Mouse (Mus musculus): ENCODE results near the gene Rsrp1.

DNA sequence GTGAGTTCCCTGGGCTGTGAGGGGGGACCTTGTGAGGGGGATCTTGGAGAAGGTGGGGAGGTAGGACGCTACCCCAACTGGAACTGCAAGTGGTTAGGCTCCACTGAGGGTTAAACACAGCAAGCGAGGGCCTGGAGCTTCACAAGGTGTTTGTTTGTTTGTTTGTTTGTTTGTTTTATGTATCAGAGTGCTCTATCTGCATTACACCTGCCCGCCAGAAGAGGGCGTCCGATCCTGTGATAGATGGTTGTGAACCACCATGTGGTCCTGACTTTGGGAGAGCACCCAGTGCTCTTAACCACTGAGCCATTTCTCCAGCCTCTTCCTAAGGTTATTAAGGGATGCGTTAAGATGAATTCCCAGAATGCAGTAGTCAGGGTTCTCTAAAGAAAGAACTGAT, 43.4 kb upstream of the Rsrp1 start:
- TF ChIP-seq POLR2A (IDR thresholded peaks at IDR 0.05; ENCODE audit: extremely low read depth, insufficient read depth, low read length) (no peak), CTCF (IDR thresholded peaks at IDR 0.05; ENCODE audit: low read depth, low read length) (peak; percentile 62; the same call in 1 of the 2 replicates)
